In genomic region chr19:36803403-36803802, GRCm38 (mm10) we compare ENCODE assay signal across 22 mouse cellular contexts. TPM values are rescaled to one million over a fixed set of nuclear protein-coding genes. Genes with fewer than 3 reads are reported as not detected.
A peak's percentile ranks its signal among the peaks of the same experiment; 100 is the strongest.
DNase-seq lines count a peak whose midpoint lies in the region; ATAC-seq and TF ChIP-seq lines count a peak whose summit lies in the region.
"Had no signal": no experiment of that assay in that cellular context is flagged by ENCODE, and none has a peak within 500 bp of the region (broad histone marks: within the 10 kb centered on the region; RNA-seq: fewer than 3 reads in every experiment).

No protein-coding gene starts in this region.

- peaks cover 20% of the 10 kb centered on the region for H3K4me1 ChIP-seq in liver, adult 2 months (ENCODE audit: control insufficient read depth, insufficient read depth, low read length)
- no peaks in the 10 kb centered on the region; the same call in 1 of the 2 replicates for H3K4me1 ChIP-seq in liver, embryonic 11.5 days (replicated peaks; ENCODE audit: control insufficient read depth, insufficient read depth, low read length)
- H3K4me1 ChIP-seq in liver, postnatal 0 days (ENCODE audit: insufficient read depth), result peaks cover 11% of the 10 kb centered on the region
- H3K4me1 ChIP-seq in liver, embryonic 12.5 days, result peaks cover 16% of the 10 kb centered on the region
- no peaks in the 10 kb centered on the region for H3K4me1 ChIP-seq in midbrain, embryonic 11.5 days (ENCODE audit: control insufficient read depth, insufficient read depth, low read length)
- H3K4me1 ChIP-seq in midbrain, embryonic 13.5 days (replicated peaks), result no peaks in the 10 kb centered on the region
- H3K4me1 ChIP-seq in forebrain, embryonic 12.5 days, result no peaks in the 10 kb centered on the region

- DNase-seq in liver, adult 2 months (ENCODE audit: extremely low read depth, low read depth, low spot score), result peak; percentile 98
- DNase-seq in liver, embryonic 11.5 days (ENCODE audit: low spot score), result no peak
- DNase-seq in liver, postnatal 0 days, result no peak
- DNase-seq in midbrain, embryonic 11.5 days (ENCODE audit: low spot score, missing footprints), result peak; percentile 67
- DNase-seq: adrenal gland, adult 2 months; adrenal gland, adult 8-10 months; adrenal gland, postnatal 10 days; adrenal gland, postnatal 14 days; adrenal gland, postnatal 25 days; adrenal gland, postnatal 36 days; B cell, adult 2 months; cerebellum, adult 11 months; cerebellum, adult 11-12 months had no signal

- H3K9me3 ChIP-seq in liver, embryonic 11.5 days (ENCODE audit: control insufficient read depth, low read length), result no peaks in the 10 kb centered on the region
- no peaks in the 10 kb centered on the region for H3K9me3 ChIP-seq in liver, postnatal 0 days (ENCODE audit: low read length)
- H3K9me3 ChIP-seq in liver, embryonic 12.5 days (replicated peaks), result no peaks in the 10 kb centered on the region; the same call in 1 of the 2 replicates
- H3K9me3 ChIP-seq in midbrain, embryonic 11.5 days (ENCODE audit: control insufficient read depth, low read length), result no peaks in the 10 kb centered on the region
- H3K9me3 ChIP-seq in midbrain, embryonic 13.5 days, result peaks cover 3% of the 10 kb centered on the region; the same call in 1 of the 2 replicates
- H3K9me3 ChIP-seq in forebrain, embryonic 12.5 days, result no peaks in the 10 kb centered on the region
- H3K9me3 ChIP-seq: G1E had no signal

- no peak for TF ChIP-seq CTCF in liver, adult 2 months (IDR thresholded peaks at IDR 0.05; ENCODE audit: low read depth, low read length)
- no peak for TF ChIP-seq CTCF in liver, postnatal 0 days (IDR thresholded peaks at IDR 0.05; ENCODE audit: low read depth)

- H3K4me2 ChIP-seq in liver, embryonic 11.5 days, result no peak overlapping the region
- no peak overlapping the region for H3K4me2 ChIP-seq in liver, postnatal 0 days (ENCODE audit: low read depth, low read length)
- H3K4me2 ChIP-seq in liver, embryonic 12.5 days, result no peak overlapping the region
- no peak overlapping the region for H3K4me2 ChIP-seq in midbrain, embryonic 11.5 days
- no peak overlapping the region for H3K4me2 ChIP-seq in midbrain, embryonic 13.5 days (replicated peaks)
- no peak overlapping the region for H3K4me2 ChIP-seq in forebrain, embryonic 12.5 days

- H3K79me2 ChIP-seq in liver, adult 2 months (ENCODE audit: control insufficient read depth, insufficient read depth, low read length), result no peaks in the 10 kb centered on the region

- no peak for ATAC-seq in liver, embryonic 11.5 days (replicated peaks; ENCODE audit: low FRiP score)
- peak; percentile 68 for ATAC-seq in liver, postnatal 0 days
- ATAC-seq in liver, embryonic 12.5 days, result no peak
- no peak for ATAC-seq in midbrain, embryonic 11.5 days (ENCODE audit: low FRiP score)
- ATAC-seq in midbrain, embryonic 13.5 days, result no peak
- ATAC-seq in granulocyte monocyte progenitor cell, adult 5-6 weeks (replicated peaks; ENCODE audit: poor library complexity, severe bottlenecking), result 0 out of 2 replicates have a peak, but pooled peaks have one; percentile 14
- no peak for ATAC-seq in forebrain, embryonic 12.5 days (ENCODE audit: low FRiP score)
- ATAC-seq: activated CD4-positive, CD25-positive, alpha-beta regulatory T cell, adult 4 months; CD4-positive, CD25-positive, alpha-beta regulatory T cell, adult 4 months; Patski had no signal

- 35% methylated on average over 8 of the region's 8 CpGs for WGBS in liver, adult 2 months
- 93% methylated on average over 8 of the region's 8 CpGs for WGBS in liver, embryonic 11.5 days
- 63% methylated on average over 8 of the region's 8 CpGs for WGBS in liver, postnatal 0 days (ENCODE audit: insufficient replicate concordance)
- WGBS in liver, embryonic 12.5 days (ENCODE audit: insufficient replicate concordance), result 83% methylated on average over 8 of the region's 8 CpGs
- WGBS in midbrain, embryonic 11.5 days, result 95% methylated on average over 8 of the region's 8 CpGs
- 96% methylated on average over 8 of the region's 8 CpGs for whole genome bisulfite sequencing in midbrain, embryonic 13.5 days
- 94% methylated on average over 8 of the region's 8 CpGs for WGBS in forebrain, embryonic 12.5 days

- no peak for TF ChIP-seq POLR2A in liver, adult 2 months (IDR thresholded peaks at IDR 0.05; ENCODE audit: extremely low read depth, insufficient read depth, low read length)

- peak overlapping the region; percentile 43 for H3K27ac ChIP-seq in liver, adult 2 months (replicated peaks; ENCODE audit: insufficient read depth, low read depth, low read length)
- H3K27ac ChIP-seq in liver, embryonic 11.5 days (ENCODE audit: low read depth, low read length), result no peak overlapping the region
- H3K27ac ChIP-seq in liver, postnatal 0 days (ENCODE audit: low read depth), result 0 out of 2 replicates have a peak overlapping the region, but pooled peaks have one; percentile 29
- no peak overlapping the region for H3K27ac ChIP-seq in liver, embryonic 12.5 days
- no peak overlapping the region for H3K27ac ChIP-seq in midbrain, embryonic 11.5 days (ENCODE audit: low read depth, low read length)
- no peak overlapping the region for H3K27ac ChIP-seq in midbrain, embryonic 13.5 days
- H3K27ac ChIP-seq in forebrain, embryonic 12.5 days, result no peak overlapping the region

- no peaks in the 10 kb centered on the region for H3K36me3 ChIP-seq in liver, adult 2 months (ENCODE audit: control insufficient read depth, insufficient read depth, low read length)
- H3K36me3 ChIP-seq in liver, embryonic 11.5 days (ENCODE audit: control insufficient read depth, insufficient read depth, low read length), result no peaks in the 10 kb centered on the region
- no peaks in the 10 kb centered on the region for H3K36me3 ChIP-seq in liver, postnatal 0 days (replicated peaks; ENCODE audit: insufficient read depth, low read length)
- no peaks in the 10 kb centered on the region for H3K36me3 ChIP-seq in liver, embryonic 12.5 days
- H3K36me3 ChIP-seq in midbrain, embryonic 11.5 days (ENCODE audit: control insufficient read depth, insufficient read depth, low read length), result no peaks in the 10 kb centered on the region
- H3K36me3 ChIP-seq in midbrain, embryonic 13.5 days, result no peaks in the 10 kb centered on the region
- no peaks in the 10 kb centered on the region for H3K36me3 ChIP-seq in forebrain, embryonic 12.5 days (replicated peaks)
- H3K36me3 ChIP-seq: G1E had no signal

- H3K4me3 ChIP-seq in liver, adult 2 months (ENCODE audit: insufficient read depth, low read depth, low read length), result no peak overlapping the region
- no peak overlapping the region for H3K4me3 ChIP-seq in liver, embryonic 11.5 days (ENCODE audit: low read depth, low read length)
- no peak overlapping the region for H3K4me3 ChIP-seq in liver, postnatal 0 days (ENCODE audit: low read depth, low read length)
- no peak overlapping the region for H3K4me3 ChIP-seq in liver, embryonic 12.5 days
- no peak overlapping the region for H3K4me3 ChIP-seq in midbrain, embryonic 11.5 days (ENCODE audit: low read depth, low read length)
- no peak overlapping the region for H3K4me3 ChIP-seq in midbrain, embryonic 13.5 days (replicated peaks)
- no peak overlapping the region for H3K4me3 ChIP-seq in forebrain, embryonic 12.5 days (replicated peaks)

- no peaks in the 10 kb centered on the region for H3K27me3 ChIP-seq in liver, adult 2 months (ENCODE audit: control insufficient read depth, insufficient read depth, low read length)
- H3K27me3 ChIP-seq in liver, embryonic 11.5 days (replicated peaks; ENCODE audit: control insufficient read depth, insufficient read depth, low read length), result no peaks in the 10 kb centered on the region
- no peaks in the 10 kb centered on the region for H3K27me3 ChIP-seq in liver, postnatal 0 days (ENCODE audit: insufficient read depth, low read length)
- no peaks in the 10 kb centered on the region for H3K27me3 ChIP-seq in liver, embryonic 12.5 days (replicated peaks)
- H3K27me3 ChIP-seq in midbrain, embryonic 11.5 days (ENCODE audit: control insufficient read depth, insufficient read depth, low read length), result no peaks in the 10 kb centered on the region
- no peaks in the 10 kb centered on the region for H3K27me3 ChIP-seq in midbrain, embryonic 13.5 days
- no peaks in the 10 kb centered on the region for H3K27me3 ChIP-seq in forebrain, embryonic 12.5 days
- H3K27me3 ChIP-seq: CH12.LX had no signal

- no peak; the same call in 1 of the 2 replicates for TF ChIP-seq EP300 in liver, postnatal 0 days (IDR thresholded peaks at IDR 0.05; ENCODE audit: low read depth)

- H3K9ac ChIP-seq in liver, adult 2 months (ENCODE audit: low read depth, low read length), result no peak overlapping the region
- no peak overlapping the region for H3K9ac ChIP-seq in liver, embryonic 11.5 days (ENCODE audit: low read depth, low read length)
- H3K9ac ChIP-seq in liver, postnatal 0 days (replicated peaks), result no peak overlapping the region
- no peak overlapping the region for H3K9ac ChIP-seq in liver, embryonic 12.5 days
- H3K9ac ChIP-seq in midbrain, embryonic 11.5 days (ENCODE audit: low read length), result no peak overlapping the region
- no peak overlapping the region for H3K9ac ChIP-seq in midbrain, embryonic 13.5 days (replicated peaks)
- no peak overlapping the region for H3K9ac ChIP-seq in forebrain, embryonic 12.5 days

RNA-seq across cellular contexts. Expression of gene Tnks2, which starts 30.6 kb away (rescaled TPM):
- 50.9 and 55.2 TPM in 2 replicates for total RNA-seq in liver, adult 2 months (2014; rRNA removed)
- polyA plus RNA-seq in liver, adult 2 months (2012; rRNA removed), result 6.3 and 8.6 TPM in 2 replicates
- 53.5 and 53.9 TPM in 2 replicates for polyA plus RNA-seq in liver, embryonic 11.5 days (2014; fragmentation: Nextera tagmentation; extraction: Ambion mirVana)
- 9.3 and 9.8 TPM in 2 replicates for polyA plus RNA-seq in liver, postnatal 0 days (2015; fragmentation: Nextera tagmentation; extraction: Ambion mirVana)
- polyA plus RNA-seq in liver, embryonic 12.5 days (2016; fragmentation: Nextera tagmentation; extraction: Ambion mirVana), result 34.5 and 36.2 TPM in 2 replicates
- 76.3 and 81.3 TPM in 2 replicates for polyA plus RNA-seq in midbrain, embryonic 11.5 days (2014; fragmentation: Nextera tagmentation; extraction: Ambion mirVana)
- 53.0 and 63.7 TPM in 2 replicates for polyA plus RNA-seq in midbrain, embryonic 13.5 days (2015; fragmentation: Nextera tagmentation; extraction: Ambion mirVana)
- 39.1 and 55.1 TPM in 2 replicates for total RNA-seq in granulocyte monocyte progenitor cell, adult 5-6 weeks (2014; fragmentation: Nextera tagmentation)
- 60.6 and 71.7 TPM in 2 replicates for total RNA-seq in granulocyte monocyte progenitor cell, adult 5-6 weeks (2017)
- polyA plus RNA-seq in forebrain, embryonic 12.5 days (2016; fragmentation: Nextera tagmentation; extraction: Ambion mirVana), result 76.3 and 78.2 TPM in 2 replicates

Comparison
In these comparisons a context has a peak if more than half of its experiments do, and no peak if none do; other contexts are left out.
1. DNase-seq: peak in liver, adult 2 months (single experiment) and midbrain, embryonic 11.5 days (single experiment); none in liver, embryonic 11.5 days (single experiment) and liver, postnatal 0 days (single experiment).
2. H3K27ac ChIP-seq: peak in liver, adult 2 months (single experiment) and liver, postnatal 0 days (single experiment); none in liver, embryonic 11.5 days (single experiment), liver, embryonic 12.5 days (single experiment), midbrain, embryonic 11.5 days (single experiment), midbrain, embryonic 13.5 days (single experiment) and forebrain, embryonic 12.5 days (single experiment).
3. ATAC-seq: peak in liver, postnatal 0 days (single experiment) and granulocyte monocyte progenitor cell, adult 5-6 weeks (single experiment); none in liver, embryonic 11.5 days (single experiment), liver, embryonic 12.5 days (single experiment), midbrain, embryonic 11.5 days (single experiment), midbrain, embryonic 13.5 days (single experiment) and forebrain, embryonic 12.5 days (single experiment).